Mouse (Mus musculus): ENCODE measurements around the gene Klf7.

Gene Klf7

GRCm38 (mm10) chr1:64104665-64105064, 17.4 kb downstream of the Klf7 start:
- no peak for DNase-seq

- no peak for DNase-seq
Observed at GRCm38 (mm10) chr1:64101331-64101730, 20.8 kb downstream of the Klf7 start.

GRCm38 (mm10) chr1:64098800-64099199, 23.3 kb downstream of the Klf7 start:
- DNase-seq = no peak

DNA sequence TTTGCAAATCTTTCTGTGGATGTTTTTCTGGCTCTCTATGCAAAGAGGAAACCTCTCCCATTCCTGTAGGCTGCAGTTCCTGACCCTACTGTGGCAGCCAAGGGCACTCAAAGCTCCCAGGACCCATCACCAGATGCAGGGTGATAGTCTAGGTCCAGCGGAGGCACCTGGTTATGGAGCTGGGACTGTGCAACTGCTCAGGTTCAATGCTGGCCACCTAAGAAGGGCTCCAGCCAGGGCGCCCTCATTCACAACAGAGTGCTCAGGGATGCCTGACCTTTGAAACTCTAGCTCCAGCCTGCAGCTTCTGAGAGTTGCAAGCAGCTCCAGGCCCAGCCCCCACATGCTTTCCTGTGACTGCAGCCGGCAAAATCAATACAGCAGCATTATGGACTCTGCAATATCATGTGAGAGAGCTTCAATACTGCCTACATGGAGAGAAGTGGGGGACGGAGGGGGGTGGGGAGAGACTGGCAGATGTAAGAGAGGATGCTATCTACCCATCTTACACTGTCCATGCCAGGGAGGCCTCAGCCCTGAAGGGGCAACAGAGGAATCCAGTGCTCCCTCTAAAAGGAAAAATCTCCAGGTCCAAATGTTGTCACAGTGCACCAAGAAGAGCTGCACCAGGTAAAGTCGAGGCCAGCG, 24.3 kb downstream of the Klf7 start:
- DNase-seq = no peak

GRCm38 (mm10) chr1:64093018-64093417, 29.1 kb downstream of the Klf7 start:
- DNase-seq = no peak

- DNase-seq = no peak
Observed at GRCm38 (mm10) chr1:64091591-64091990, 30.5 kb downstream of the Klf7 start.

DNA sequence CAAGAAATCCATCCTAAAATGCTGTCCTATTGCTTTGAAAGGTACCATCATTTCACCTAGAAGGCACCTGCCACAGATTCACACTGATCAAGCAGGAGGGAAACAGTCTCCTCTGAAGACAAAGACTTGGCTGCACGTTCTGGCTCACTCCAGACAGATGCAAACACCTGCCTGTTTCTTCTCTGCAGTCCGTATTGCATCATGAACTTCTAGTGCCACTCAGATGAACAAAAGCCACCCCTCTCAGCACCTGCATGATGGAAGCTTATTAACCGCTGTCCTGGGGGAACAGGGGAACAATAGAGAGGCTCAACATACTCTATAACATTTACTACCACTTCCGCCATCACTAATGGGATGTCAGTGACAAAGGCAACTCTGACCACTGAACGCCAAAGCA, 31.5 kb downstream of the Klf7 start:
- no peak for DNase-seq

DNA sequence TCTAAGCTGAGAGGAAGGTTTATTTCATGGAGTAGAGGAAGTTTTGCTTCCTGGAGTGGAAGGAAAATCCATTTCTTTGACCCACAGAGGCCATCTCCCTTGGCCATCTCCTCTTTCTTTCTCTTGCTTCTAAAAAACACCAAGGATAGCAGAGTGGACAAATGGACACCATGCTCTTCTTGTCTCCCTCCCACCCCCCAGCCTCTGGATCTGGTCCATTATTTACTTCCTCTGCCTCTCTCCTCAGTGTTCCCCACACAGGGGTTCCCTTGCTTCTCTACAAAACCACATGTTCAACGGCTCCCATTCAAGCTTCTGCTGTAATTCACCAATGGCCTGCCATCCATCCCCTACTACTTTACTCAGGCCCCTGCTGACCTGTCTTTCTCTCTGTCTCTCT, 32.4 kb downstream of the Klf7 start:
- DNase-seq = no peak

- peak in 1 of 2 experiments; percentile 44 for DNase-seq
Observed at GRCm38 (mm10) chr1:64088604-64089320, 33.3 kb downstream of the Klf7 start.

GRCm38 (mm10) chr1:64087657-64088603, 34.2 kb downstream of the Klf7 start:
- peak; percentile 91 to 93 for DNase-seq

- no peak for DNase-seq
Observed at GRCm38 (mm10) chr1:64085875-64086274, 36.2 kb downstream of the Klf7 start.

- peak in 1 of 2 experiments; percentile 46 for DNase-seq
Observed at GRCm38 (mm10) chr1:64085361-64085760, 36.7 kb downstream of the Klf7 start.

DNA sequence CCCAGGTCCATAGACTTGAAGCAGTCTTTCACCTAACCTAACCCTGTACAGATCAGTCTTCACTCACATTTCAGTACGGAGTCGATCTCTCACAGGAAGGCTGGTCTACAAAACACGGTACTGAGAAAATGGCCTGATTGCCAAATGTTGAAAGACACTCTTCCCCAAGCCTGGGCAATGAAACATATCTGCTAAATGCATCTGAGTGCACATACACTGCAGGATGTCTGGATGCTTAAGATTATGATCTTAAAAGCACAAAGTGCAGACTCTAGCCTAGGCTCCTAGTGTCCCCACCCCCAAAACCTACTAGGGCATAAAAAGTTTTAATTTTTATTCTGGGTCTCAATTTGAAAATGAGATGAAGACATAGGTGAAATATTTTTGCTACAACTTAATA, 37.4 kb downstream of the Klf7 start:
- DNase-seq = no peak

DNA sequence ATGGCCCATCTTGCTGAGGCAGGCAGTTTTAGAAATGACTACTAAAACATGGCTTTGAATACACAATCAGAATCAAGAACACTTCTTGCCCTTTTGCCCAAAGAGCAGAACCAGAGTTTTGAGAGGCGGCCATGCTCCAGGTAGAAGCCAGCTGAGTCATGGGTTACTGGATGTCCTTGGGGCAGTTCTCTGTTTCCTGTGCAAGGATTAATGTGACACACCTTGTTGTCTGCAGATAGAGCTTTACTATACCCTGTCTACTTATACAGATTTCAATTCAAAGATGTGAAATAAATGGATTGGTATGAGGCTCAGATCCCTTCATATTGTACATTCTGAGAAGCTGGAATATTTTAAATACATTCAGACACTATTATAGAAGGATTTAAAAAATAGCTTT, 40.3 kb downstream of the Klf7 start:
- DNase-seq = no peak

- DNase-seq = no peak
Observed at GRCm38 (mm10) chr1:64081217-64081616, 40.9 kb downstream of the Klf7 start.

DNA sequence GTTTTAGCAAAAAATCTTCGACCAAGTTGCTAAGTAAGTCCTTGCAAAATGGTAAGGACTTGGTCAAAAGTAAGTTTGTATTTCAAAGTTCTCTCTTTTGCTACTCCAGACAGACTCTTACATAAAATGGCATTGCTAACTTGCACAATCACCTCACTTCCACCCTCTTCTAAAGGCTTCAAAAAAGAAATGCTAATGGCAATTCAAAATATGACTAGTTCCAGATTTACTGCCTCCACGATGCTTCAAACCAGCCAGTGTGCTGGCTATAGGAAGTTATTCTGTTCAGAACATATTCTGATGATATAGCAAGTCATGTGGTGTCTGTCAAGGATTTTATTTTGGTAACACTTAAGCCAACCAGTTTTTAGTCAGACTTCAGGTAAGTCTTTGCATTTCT, 41.8 kb downstream of the Klf7 start:
- DNase-seq = no peak

GRCm38 (mm10) chr1:64078747-64079211, 43.3 kb downstream of the Klf7 start:
- peak; percentile 88 for DNase-seq

- peak; percentile 40 to 46 for DNase-seq
Observed at GRCm38 (mm10) chr1:64078011-64078746, 43.9 kb downstream of the Klf7 start.

GRCm38 (mm10) chr1:64074051-64074450, 48.0 kb downstream of the Klf7 start:
- DNase-seq = no peak

DNA sequence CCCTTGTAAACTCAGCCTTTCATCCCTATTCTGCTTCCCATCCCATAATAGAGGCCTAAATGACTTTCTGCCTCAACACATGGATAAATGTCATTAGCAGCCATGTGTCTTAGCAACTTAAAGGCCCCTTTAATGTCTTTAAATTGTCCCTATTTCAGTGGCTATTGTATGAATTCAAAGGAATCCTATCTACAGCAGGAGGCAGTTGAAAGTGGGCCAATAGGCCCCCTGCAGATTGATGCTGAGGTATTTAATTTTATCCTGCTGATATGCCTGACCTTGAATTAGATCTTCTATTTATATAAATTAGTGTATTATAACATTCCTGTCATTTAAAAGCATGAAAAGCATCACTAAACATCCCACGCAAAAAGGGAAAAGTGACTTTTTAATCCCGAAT, 51.1 kb downstream of the Klf7 start:
- DNase-seq = no peak

GRCm38 (mm10) chr1:64066320-64067254, 55.5 kb downstream of the Klf7 start:
- peak in 1 of 2 experiments; percentile 31 for DNase-seq
